Mouse (Mus musculus): ENCODE measurements around the gene Pla2g4d. TPM values are rescaled to one million over a fixed set of nuclear protein-coding genes. Genes with fewer than 3 reads are reported as not detected.

Pla2g4d gene
- total and polyA plus RNA-seq, 3 experiments: not detected

GRCm38 (mm10) chr2:120304113-120304512 is 15.1 kb upstream of the Pla2g4d start:
- Histone ChIP-seq H3K36me3 (replicated peaks in 1 of 2; ENCODE audit: control insufficient read depth in 1 of 2, insufficient read depth in 1 of 2, low read length in 1 of 2) (no peaks in the 10 kb centered on the region), H3K9ac (ENCODE audit: insufficient read depth, low read depth) (no peak overlapping the region), H3K27ac (ENCODE audit: insufficient read depth, low read depth) (no peak overlapping the region), H3K4me2 (ENCODE audit: insufficient read depth, low read depth, poor library complexity, severe bottlenecking) (no peak overlapping the region), H3K79me2 (replicated peaks; ENCODE audit: control insufficient read depth, extremely low read depth, insufficient read depth, poor library complexity, severe bottlenecking) (no peaks in the 10 kb centered on the region), H3K27me3 (replicated peaks) (no peaks in the 10 kb centered on the region), H3K9me3 (replicated peaks; ENCODE audit: low read length) (no peaks in the 10 kb centered on the region), H3K4me1 (ENCODE audit: control insufficient read depth in 1 of 2, insufficient read depth in 2 of 2) (peaks cover 0 to 5% of the 10 kb centered on the region in 2 experiments; a peak in 2 of 4 replicates), H3K4me3 (replicated peaks in 1 of 3; ENCODE audit: low read depth in 2 of 3, low read length in 2 of 3, poor library complexity in 1 of 3) (no peak overlapping the region)
- TF ChIP-seq ELF1 (IDR thresholded peaks at IDR 0.05; ENCODE audit: low read depth, low read length) (no peak), JUN (IDR thresholded peaks at IDR 0.05; ENCODE audit: insufficient read depth, low read depth, low read length) (no peak), JUND (conservative IDR thresholded peaks at IDR 0.05; ENCODE audit: low read depth, low read length) (no peak), CHD2 (IDR thresholded peaks at IDR 0.05; ENCODE audit: low read length) (no peak), TBP (conservative IDR thresholded peaks at IDR 0.05; ENCODE audit: low read depth, low read length) (no peak), MEF2A (IDR thresholded peaks at IDR 0.05; ENCODE audit: borderline replicate concordance, low read depth, low read length) (no peak), RCOR1 (conservative IDR thresholded peaks at IDR 0.05; ENCODE audit: low read depth, low read length) (no peak), MXI1 (IDR thresholded peaks at IDR 0.05; ENCODE audit: low read depth, low read length) (no peak), TCF12 (IDR thresholded peaks at IDR 0.05; ENCODE audit: low read depth, low read length) (no peak), UBTF (IDR thresholded peaks at IDR 0.05; ENCODE audit: low read depth, low read length) (no peak), ZMIZ1 (IDR thresholded peaks at IDR 0.05; ENCODE audit: low read depth, low read length) (no peak), NELFE (IDR thresholded peaks at IDR 0.05; ENCODE audit: low read depth, low read length) (no peak), MAFK (IDR thresholded peaks at IDR 0.05; ENCODE audit: insufficient replicate concordance, low read length) (no peak), GABPA (IDR thresholded peaks at IDR 0.05; ENCODE audit: insufficient replicate concordance, low read depth, low read length) (no peak), MAZ (IDR thresholded peaks at IDR 0.05; ENCODE audit: low read depth, low read length) (no peak), ZKSCAN1 (IDR thresholded peaks at IDR 0.05; ENCODE audit: borderline replicate concordance, low read depth, low read length) (no peak), RAD21 (IDR thresholded peaks at IDR 0.05; ENCODE audit: low read depth, low read length) (no peak), POLR2A (IDR thresholded peaks at IDR 0.05; ENCODE audit: low read depth, low read length) (no peak)
- in situ Hi-C loops (cut with MboI; ENCODE audit: low pct_ligation_motif_present, low pct_unique_long_range_greater_than_20kb, low sequenced_read_pairs) (no loop called here), dilution Hi-C loops (cut with MboI; ENCODE audit: extremely low pct_ligation_motif_present, extremely low pct_unique_long_range_greater_than_20kb, low sequenced_read_pairs) (no loop called here)
- DNase-seq (ENCODE audit: extremely low read depth): no peak

- Histone ChIP-seq H3K4me1 (ENCODE audit: control insufficient read depth in 1 of 2, insufficient read depth in 2 of 2) (peaks cover 0 to 5% of the 10 kb centered on the region in 2 experiments; a peak in 2 of 4 replicates), H3K4me2 (ENCODE audit: insufficient read depth, low read depth, poor library complexity, severe bottlenecking) (no peak overlapping the region), H3K4me3 (replicated peaks in 1 of 3; ENCODE audit: low read depth in 2 of 3, low read length in 2 of 3, poor library complexity in 1 of 3) (no peak overlapping the region), H3K36me3 (replicated peaks in 1 of 2; ENCODE audit: control insufficient read depth in 1 of 2, insufficient read depth in 1 of 2, low read length in 1 of 2) (no peaks in the 10 kb centered on the region), H3K27me3 (replicated peaks) (no peaks in the 10 kb centered on the region), H3K27ac (ENCODE audit: insufficient read depth, low read depth) (no peak overlapping the region), H3K79me2 (replicated peaks; ENCODE audit: control insufficient read depth, extremely low read depth, insufficient read depth, poor library complexity, severe bottlenecking) (no peaks in the 10 kb centered on the region), H3K9me3 (replicated peaks; ENCODE audit: low read length) (no peaks in the 10 kb centered on the region), H3K9ac (ENCODE audit: insufficient read depth, low read depth) (no peak overlapping the region)
- dilution Hi-C loops (cut with MboI; ENCODE audit: extremely low pct_ligation_motif_present, extremely low pct_unique_long_range_greater_than_20kb, low sequenced_read_pairs): no loop called here
- TF ChIP-seq SIN3A (IDR thresholded peaks at IDR 0.05; ENCODE audit: low read length) (no peak), CTCF (conservative IDR thresholded peaks at IDR 0.05 in 1 of 2, IDR thresholded peaks at IDR 0.05 in 1 of 2; ENCODE audit: low read depth in 2 of 2, low read length in 2 of 2) (no peak), UBTF (IDR thresholded peaks at IDR 0.05; ENCODE audit: low read depth, low read length) (no peak), ZKSCAN1 (IDR thresholded peaks at IDR 0.05; ENCODE audit: borderline replicate concordance, low read depth, low read length) (no peak), BHLHE40 (IDR thresholded peaks at IDR 0.05; ENCODE audit: low read depth, low read length) (no peak), MAZ (IDR thresholded peaks at IDR 0.05; ENCODE audit: low read depth, low read length) (no peak), USF2 (conservative IDR thresholded peaks at IDR 0.05; ENCODE audit: low read depth, low read length) (no peak), MAFK (IDR thresholded peaks at IDR 0.05; ENCODE audit: insufficient replicate concordance, low read length) (no peak), USF1 (IDR thresholded peaks at IDR 0.05; ENCODE audit: low read depth, low read length) (no peak), IRF4 (IDR thresholded peaks at IDR 0.05; ENCODE audit: low read depth, low read length) (no peak), HCFC1 (IDR thresholded peaks at IDR 0.05; ENCODE audit: low read depth, low read length) (no peak), CHD1 (IDR thresholded peaks at IDR 0.05; ENCODE audit: low read depth, low read length) (no peak)
- in situ Hi-C loops (cut with MboI; ENCODE audit: low pct_ligation_motif_present, low pct_unique_long_range_greater_than_20kb, low sequenced_read_pairs): no loop called here
- no peak for DNase-seq (ENCODE audit: extremely low read depth)
Measured at GRCm38 (mm10) chr2:120301076-120301475, 12.1 kb upstream of the Pla2g4d start.

All from CH12.LX (cell line).